Mouse (Mus musculus) T-helper 2 cell (primary cell): ENCODE results near the gene Cntd1.

Source experiments
- in situ Hi-C: fragments of 300-600 bp; cut with MboI, MseI; formaldehyde crosslinking; loops from one replicate; pipeline ENCODE4 v1.15.1; 2025; ENCODE audit warnings: high pct_unique_total_duplicates

The Cntd1 gene

DNA sequence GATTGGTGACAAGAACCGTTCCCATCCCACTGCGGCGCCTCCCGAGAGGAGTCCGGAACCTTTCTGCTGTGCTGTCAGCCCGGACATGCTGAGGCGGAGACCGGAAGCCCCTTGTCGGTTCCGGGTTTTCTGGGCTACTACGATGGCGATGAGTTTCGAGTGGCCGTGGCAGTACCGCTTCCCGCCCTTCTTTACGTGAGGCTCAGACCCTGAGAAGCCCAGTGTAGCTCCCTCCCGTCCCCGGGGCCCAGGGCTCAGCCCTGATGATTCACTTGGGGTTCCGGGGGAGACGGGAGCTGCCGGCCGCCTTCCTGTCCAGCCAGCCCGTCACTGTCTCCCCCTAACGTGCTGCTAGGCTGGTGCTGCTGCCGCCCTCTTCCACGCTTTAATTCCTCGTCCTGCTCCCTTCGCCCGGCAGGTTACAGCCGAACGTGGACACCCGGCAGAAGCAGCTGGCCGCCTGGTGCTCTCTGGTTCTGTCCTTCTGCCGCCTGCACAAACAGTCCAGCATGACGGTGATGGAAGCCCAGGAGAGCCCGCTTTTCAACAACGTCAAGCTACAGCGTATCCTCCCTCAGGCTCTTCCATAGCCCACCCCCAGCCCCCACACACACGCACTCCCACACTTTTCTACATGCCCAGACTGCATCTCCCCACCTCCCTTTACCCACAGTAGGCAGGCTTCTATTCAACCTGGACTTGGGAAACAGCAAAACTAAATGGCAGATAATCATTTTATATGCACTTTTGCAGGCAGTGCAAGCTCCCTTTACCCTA, 25.0 kb upstream of the Cntd1 start, which contains the start of gene Vps25:
Vps25 (plus strand) TSS at position 95 of the 777 bp plus-strand sequence.
- in situ Hi-C loops = no loop called here

DNA sequence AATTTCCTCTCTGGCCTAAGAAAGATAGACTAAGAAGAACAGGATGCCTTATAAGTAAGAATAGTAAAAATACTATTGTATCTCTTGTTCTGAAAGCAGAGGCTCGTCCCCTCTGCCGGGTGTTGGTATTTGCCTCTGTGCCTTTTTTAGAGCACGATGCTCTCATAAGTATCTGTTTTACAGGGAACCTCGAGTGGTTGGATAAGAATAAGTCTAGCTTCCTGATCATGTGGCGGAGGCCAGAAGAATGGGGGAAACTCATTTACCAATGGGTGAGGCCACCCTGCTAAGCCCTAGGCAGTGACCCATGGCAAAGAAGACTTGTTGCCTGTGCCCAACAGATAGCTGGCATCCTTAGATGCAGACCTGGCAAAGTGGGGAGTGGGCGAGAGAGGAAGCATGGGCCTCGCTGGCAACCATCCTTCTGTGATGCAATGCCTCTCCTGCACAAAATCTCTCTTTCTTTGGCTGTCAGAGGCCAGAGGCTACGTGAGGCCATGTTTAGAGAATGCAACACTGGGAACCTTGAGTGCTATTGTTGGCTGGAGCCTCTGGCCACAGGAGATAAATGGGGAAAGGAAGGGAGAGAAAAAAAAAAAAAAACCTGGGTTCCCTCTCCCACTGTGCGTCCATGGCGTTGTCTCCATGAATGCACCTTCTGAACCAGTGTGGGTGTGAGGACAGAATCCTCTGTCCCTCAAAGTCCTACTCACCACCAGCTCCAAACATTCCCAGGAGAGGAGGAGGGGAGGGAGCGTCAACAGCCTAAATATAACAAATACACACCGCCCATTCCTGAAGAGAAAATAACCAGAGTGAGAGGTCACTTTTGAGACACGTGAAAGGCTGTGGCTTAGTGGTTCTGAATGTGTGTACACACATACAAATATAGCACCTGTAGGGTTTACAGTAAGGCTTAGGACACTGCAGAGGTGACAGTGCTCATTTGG, 22.7 kb upstream of the Cntd1 start:
- in situ Hi-C loops = no loop called here

GRCm38 (mm10) chr11:101259261-101259712, 19.5 kb upstream of the Cntd1 start:
- in situ Hi-C loops = no loop called here

GRCm38 (mm10) chr11:101259948-101260825, 18.6 kb upstream of the Cntd1 start, which contains the start of gene Wnk4:
Gene Wnk4 (plus strand): TSS chr11:101260567.
- in situ Hi-C loops = no loop called here

GRCm38 (mm10) chr11:101260826-101261380, 17.9 kb upstream of the Cntd1 start:
- in situ Hi-C loops = no loop called here

DNA sequence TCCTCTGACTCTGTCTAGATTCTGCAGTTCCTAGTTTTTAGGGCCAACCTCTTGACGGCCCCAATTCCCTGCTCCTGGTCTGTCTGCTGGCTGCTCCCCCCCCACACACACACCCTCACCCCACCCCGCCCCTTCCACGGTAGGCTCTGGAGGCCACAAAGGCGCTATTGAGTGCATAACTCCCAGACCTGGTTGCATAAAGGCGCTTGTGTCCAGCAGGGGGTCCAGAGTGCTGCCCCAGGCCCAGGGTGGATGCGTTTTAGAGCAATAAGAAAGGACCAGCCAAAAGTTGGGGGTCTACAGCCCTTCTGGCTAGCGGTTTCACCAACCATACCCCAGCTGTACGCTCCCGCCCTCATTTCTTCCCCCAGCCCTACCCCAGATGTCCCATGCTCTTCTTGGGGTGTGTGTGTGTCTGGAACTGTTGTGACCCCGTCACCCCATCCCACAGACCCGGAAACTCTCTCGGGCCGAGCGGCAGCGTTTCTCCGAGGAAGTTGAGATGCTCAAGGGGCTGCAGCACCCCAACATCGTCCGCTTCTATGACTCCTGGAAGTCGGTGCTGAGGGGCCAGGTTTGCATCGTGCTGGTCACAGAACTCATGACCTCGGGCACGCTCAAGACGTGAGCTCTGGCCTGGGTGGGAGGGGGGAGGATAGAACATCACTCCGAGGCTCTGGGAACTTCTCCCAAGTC, 16.4 kb upstream of the Cntd1 start:
- in situ Hi-C loops = no loop called here

GRCm38 (mm10) chr11:101263138-101263988, 15.4 kb upstream of the Cntd1 start:
- in situ Hi-C loops = no loop called here

DNA sequence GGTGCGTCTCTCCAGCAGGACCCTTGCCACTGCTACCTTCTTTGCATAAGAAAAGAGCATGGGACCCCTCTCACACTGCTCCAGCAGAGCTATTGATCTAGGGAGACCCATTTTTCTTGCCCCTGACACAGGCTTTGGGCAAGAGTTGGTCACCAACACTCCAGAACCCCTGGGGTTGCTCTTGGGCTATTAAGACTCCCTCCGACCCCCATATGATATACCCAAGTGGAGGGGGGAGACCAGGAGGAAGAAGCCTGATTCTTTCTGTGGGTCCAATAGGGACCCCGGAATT, 14.9 kb upstream of the Cntd1 start:
- in situ Hi-C loops = no loop called here

GRCm38 (mm10) chr11:101264954-101265471, 13.8 kb upstream of the Cntd1 start:
- in situ Hi-C loops = no loop called here

GRCm38 (mm10) chr11:101265906-101266305, 12.9 kb upstream of the Cntd1 start:
- in situ Hi-C loops = no loop called here

DNA sequence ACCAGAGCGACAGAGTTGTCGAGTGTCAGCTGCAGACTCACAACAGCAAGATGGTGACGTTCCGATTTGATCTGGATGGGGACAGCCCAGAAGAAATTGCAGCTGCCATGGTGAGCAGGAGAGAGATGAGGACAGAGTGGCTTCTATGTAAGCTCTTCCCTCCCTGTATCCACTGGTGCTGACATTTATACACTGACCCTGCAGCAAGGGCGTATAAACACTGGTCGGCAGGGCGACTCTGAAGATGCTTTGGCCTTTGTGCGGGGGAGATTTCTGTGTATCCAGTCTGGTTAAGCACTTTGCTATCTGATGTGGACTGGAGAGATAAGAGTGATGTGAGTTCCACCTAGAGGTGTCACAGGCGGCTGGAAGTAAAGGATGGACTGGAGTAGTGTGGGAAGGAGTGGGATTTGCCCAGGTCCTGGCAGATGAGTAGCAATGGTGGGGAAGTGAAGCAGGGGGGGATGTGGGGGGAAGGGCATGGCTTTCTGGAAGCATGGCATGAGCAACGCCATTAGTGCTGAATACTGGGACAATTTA, 9.2 kb upstream of the Cntd1 start:
- in situ Hi-C loops = no loop called here

DNA sequence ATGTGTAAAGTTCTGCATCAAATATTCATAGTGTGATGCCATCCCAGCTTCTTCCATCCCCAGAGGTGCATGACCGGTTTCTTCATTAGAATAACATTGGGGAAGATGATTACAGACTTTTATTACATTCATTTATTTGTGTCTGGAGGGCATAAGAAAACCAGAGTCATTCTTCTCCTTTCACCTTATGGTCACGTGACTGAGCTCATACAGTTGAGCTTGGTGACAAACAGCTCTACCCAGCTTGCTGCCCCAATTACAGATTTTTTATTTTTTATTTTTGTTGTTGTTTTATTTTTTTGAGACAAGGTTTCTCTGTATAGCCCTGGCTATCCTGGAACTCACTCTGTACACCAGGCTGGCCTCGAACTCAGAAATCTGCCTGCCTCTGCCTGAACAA, 6.4 kb upstream of the Cntd1 start:
- in situ Hi-C loops = no loop called here

DNA sequence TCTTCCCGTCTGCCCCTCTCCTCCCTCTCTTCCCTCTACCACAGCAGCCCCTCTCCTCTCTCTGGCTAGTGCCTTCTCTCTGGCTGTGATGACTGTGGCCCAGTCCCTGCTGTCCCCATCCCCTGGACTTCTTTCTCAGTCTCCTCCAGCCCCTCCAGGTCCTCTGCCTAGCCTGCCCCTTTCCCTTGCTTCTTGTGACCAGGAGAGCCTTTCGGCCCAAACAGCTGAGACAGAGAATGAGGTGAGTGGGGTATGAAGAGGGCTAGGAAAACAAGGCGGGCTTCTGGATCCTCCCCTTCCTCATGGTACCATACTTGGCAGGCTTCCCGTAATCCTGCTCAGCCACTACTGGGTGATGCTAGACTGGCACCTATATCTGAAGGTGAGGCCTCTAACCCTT, 3.5 kb upstream of the Cntd1 start:
- in situ Hi-C loops = no loop called here

DNA sequence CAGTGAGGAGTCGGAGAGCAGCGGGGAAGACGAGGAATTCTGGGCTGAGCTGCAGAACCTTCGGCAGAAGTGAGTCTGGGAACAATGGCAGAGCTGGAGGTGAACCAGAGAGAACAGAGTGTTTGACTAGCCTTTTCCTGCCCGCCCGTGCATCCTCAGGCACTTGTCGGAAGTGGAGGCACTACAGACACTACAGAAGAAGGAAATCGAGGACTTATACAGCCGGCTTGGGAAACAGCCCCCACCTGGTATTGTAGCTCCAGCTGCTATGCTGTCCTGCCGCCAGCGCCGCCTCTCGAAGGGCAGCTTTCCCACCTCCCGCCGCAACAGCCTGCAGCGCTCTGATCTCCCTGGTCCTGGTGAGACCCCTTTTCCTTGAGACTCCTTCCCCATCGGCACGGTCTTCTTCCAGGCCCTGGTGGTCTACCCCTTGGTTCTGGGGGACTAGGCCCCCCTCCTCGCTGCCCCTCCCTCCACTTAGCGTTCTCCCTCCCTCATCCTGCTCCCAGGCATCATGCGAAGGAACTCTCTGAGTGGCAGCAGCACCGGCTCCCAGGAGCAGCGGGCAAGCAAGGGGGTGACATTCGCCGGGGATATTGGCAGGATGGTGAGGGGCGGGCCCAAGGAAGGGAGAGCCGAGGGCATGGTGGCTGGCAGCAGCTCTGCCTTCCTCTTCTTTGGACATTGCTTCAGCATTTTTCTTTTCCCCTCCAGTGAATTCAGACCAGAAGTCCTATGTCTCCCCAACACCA, 2.3 kb upstream of the Cntd1 start:
- in situ Hi-C loops = no loop called here

DNA sequence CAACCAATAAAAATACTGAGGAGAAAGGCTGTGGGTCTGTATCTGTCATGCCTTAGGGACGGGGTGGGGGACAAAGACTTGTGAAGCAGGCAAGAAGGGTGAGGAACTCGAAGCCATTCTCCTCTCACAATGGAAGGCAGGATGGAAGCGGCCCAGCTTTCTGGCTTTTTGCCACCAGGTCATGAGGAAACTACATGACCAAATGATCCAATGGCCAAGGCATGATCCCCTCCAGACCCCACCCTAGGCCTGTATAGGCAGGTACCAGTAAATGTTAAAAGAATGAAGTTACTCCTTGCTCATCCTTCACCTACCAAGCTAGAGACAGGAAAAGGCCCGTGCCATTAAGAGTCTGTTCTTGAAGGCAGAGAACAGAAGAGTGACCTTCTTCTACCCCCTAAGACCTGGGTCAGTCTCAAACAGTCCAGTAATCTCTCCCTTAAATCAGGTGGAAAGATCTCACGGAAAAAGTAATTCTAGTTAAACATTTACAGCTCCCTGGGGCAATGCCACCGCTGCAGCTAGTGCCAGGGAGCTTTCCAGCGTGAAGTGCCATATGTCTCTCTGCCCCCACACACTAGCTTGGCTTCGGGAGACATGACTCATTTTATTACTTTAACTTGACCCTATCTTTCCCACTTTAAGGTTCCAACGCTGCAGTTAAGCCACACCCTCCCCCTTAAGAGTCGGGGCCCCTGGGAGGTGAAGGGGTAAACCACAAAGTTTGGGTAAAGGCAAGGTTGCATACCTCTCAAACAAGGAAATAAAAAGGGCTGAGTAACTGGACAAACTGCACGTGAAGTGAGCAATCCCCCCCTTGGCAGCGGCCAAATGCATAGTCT, 1.2 kb upstream of the Cntd1 start:
- in situ Hi-C loops = no loop called here

DNA sequence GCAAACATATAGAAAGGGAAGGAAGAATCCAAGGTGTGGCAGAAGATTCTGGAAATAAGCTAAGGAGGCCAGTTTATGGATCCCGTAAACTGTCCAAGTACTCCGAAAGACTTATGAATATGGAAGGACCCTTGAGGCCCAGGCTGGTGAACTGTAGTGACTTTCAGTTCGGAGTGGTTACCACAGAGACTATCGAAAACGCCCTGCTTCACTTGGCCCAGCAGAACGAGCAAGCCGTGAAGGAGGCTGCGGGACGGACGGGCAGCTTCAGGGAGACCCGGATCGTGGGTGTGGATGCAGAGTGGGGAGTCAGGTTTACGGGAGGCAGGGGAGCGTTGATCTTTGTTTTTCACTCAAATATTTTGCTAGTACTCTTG, 369 bp downstream of the Cntd1 start:
- in situ Hi-C loops = no loop called here

DNA sequence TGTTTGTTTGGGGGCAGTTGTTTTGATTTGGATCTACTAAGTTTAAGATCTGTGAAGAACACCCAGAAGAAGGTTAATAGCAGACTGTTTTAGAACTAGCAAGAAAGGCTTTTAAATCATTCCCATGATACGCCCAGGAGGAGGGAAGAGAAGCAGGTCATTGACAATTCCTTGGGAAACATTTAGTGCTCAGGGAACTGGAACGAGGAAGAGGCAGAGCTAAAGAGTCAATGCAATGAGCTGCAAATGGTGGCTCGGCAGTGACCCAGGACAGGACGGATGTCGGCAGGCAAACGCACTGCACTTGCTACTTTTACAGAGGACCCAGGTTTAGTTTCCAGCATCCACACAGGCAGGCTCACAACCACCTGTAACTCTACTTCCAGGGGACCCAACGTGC, 2.0 kb downstream of the Cntd1 start:
- in situ Hi-C loops = no loop called here

- in situ Hi-C loops = no loop called here
Measured at GRCm38 (mm10) chr11:101282896-101283295, 4.1 kb downstream of the Cntd1 start.
